Mouse (Mus musculus) B cell, adult (primary cell): ENCODE data around the gene Ankmy2. TPM values are rescaled to one million over a fixed set of nuclear protein-coding genes. Genes with fewer than 3 reads are reported as not detected.

ENCODE experiments used
- total RNA-seq: library from RNA; stranded (reverse); gene quantifications from 4 replicates; pipeline ENCODE4 v1.2.4, GENCODE M21; 2023; ENCODE audit not compliant: inconsistent age

Ankmy2 gene
- 23.5 to 26.4 TPM (median 24.2 TPM) in 4 replicates for total RNA-seq

DNA sequence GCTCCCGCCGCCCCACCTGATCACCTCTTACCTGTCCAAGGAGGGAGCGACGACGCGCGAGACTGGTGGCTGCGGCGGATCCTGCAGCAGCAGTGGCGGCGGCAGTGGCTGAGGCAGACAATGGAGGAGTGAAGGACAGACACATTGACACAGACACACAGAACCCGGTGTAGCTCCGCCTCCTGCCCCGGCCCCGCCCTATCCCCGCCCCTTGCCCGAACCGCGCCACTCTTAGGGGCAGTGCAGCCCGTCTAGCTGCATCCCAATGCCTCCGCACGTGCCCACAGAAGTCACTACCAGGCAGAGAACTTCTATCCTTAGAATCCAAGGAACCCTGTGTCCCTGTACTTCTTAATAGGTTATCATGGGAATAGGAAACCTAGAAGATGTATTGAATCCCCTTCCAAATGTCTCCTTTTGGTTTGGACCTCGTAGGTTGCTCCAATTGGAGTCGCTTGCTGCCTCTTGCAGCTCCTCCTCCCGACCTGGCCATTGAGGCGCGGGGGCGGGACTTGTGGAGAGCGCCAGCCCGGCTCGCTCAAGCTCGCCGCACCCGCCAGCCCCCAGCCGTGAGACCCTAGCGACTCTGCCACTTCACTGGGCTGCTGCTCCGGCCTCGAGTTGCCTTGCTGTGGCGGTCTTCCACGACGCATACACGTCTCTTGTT, at the start of gene Ankmy2:
TSS of gene Ankmy2 (plus strand) at position 478 of the 667 bp plus-strand sequence.

DNA sequence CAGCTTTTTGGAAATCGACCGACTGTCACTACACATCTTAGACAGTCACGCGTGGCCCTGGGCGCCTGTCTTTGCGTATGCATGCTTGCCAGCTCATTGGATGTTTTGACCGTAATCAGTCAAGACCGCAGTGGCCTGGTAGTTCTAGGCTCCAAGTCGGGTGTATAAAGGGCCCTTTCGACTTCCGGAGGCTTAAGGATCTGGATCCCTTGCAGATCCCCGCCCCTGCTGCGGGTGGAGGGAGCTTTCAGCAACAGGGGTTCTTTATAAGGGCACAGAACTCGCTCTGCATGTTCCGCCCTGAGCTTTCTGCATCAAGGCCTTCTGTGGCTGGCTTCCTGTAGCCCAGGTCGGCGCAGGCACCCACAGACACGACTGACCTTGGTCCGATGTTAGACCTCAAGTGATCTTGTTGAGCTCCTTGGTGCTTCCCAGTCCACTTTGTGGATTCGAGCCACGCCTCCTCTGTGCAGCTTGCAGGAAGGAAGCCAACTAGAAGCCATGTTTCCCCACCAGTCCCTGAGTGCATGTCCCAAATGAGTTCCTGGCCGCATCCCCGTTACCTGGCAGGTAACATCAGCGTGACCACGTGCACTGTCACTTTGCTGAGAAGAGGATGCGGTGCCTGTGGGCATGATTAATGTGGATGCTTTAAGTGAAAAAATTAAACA, 859 bp downstream of the Ankmy2 start, which contains the start of gene Bzw2:
TSS of gene Bzw2 (minus strand) at position 443 of the 671 bp plus-strand sequence.

Other genes with a start within 250 kb of the Ankmy2 start
- gene Agr3, start 231.5 kb upstream of the Ankmy2 start, total RNA-seq: not detected in 4 replicates
- gene Agr2, start 164.2 kb upstream of the Ankmy2 start, total RNA-seq: not detected in 4 replicates
- gene Tspan13, start 114.6 kb upstream of the Ankmy2 start, total RNA-seq: 148 to 157 TPM (median 154 TPM) in 4 replicates
- 99.9 to 107 TPM (median 102 TPM) in 4 replicates for gene Bzw2, start 966 bp downstream of the Ankmy2 start, total RNA-seq
- gene Lrrc72, start 96.3 kb downstream of the Ankmy2 start, total RNA-seq: not detected in 4 replicates
- gene Sostdc1, start 157.0 kb downstream of the Ankmy2 start, total RNA-seq: not detected in 4 replicates
- 12.0 to 13.8 TPM (median 12.2 TPM) in 4 replicates for gene Ispd, start 224.3 kb downstream of the Ankmy2 start, total RNA-seq
- 0.61 to 1.1 TPM in 2 of 4 replicates, not detected in the others for gene D630036H23Rik, start 225.1 kb downstream of the Ankmy2 start, total RNA-seq